Mouse (Mus musculus) T-cell, adult 2 months (primary cell): ENCODE results near the gene Filip1.
"Not testable (repeated sequence)": the region's sequence is repeated elsewhere in the genome, so short reads cannot be mapped to it uniquely, and the experiment has no call there.

Source experiments
- DNase-seq: peaks from one replicate; pipeline ENCODE4 v3.0.0; 2022; ENCODE audit warnings: low spot score

Filip1 gene

DNA sequence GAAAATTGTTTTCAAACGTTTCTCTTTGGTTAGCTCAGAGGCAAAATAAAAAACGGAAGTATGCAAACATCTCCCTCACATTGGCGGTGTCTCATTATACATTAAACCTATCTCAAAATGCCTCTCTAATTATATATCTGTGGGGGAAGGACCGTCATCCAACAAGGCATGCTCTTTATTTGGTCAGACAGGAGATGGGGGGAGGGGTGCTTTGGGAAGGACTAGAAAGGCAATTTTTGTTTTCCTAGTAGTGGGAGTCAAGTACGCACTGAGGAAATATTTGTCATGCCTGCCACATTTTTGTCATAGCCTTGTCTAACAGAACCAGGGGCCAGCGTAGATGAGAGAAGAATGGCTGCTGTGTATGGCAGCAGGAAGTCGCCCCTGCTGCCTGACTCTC, at the start of gene Filip1:
TSS of gene Filip1 (minus strand) at position 101 of the 400 bp plus-strand sequence.
- DNase-seq: no peak

DNA sequence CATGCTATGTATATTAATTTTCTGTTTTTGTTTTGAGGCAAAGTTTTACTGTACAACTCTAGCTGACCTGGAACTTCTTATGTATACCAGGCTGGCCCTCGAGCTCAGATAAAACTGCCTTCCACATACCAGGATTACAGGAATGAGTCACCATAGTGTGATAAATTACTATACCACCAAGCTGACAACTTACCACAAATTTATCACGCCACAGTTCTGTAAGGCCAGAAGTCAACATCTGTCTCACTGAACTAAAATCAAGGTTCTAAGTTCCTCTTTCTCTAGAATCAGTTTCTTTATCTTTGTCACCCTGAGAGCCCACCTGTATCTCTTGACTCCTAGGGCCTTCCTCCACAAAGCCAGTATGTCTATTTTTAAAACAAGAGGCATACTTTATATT, 45.0 kb upstream of the Filip1 start:
- DNase-seq: no peak

DNA sequence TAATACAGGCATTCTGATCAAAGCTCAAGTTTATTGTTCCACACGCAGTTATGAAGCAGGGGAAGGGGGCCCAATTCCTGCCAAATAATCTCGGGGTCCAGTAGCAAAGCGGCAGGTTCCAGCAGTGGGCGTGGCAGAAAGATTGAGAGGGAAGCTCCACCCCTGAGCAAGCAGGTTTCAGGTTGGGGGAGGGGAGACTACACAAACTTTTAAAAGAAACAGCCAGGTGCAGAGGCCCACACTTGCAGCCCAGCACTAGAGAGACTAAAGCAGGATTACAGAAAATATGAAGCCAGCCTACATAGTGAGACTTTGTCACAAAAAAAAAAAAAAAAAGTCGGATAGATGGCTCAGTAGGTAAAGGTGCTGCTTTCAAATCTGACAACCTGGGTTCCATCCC, 40.3 kb upstream of the Filip1 start:
- no peak for DNase-seq

DNA sequence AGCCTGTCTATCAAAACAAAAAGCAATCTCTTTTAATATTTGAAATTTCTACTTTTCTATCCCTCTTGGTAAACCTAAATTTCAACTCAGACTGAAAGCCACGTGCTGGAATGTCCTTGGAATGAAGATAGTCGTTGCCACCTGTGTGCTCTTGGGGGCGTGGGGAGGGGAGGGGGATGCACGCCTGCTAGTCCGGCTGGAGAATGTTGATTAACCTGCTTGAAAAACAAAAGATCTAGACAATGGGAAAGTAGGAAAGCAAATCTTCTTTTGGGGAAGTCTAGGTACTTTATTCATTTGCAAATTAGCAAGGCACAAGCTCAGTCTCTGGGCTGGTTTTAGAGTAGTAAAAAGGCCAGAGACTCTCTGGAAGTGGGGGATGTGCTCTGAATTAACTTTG, 36.6 kb upstream of the Filip1 start:
- not testable (repeated sequence) for DNase-seq

DNA sequence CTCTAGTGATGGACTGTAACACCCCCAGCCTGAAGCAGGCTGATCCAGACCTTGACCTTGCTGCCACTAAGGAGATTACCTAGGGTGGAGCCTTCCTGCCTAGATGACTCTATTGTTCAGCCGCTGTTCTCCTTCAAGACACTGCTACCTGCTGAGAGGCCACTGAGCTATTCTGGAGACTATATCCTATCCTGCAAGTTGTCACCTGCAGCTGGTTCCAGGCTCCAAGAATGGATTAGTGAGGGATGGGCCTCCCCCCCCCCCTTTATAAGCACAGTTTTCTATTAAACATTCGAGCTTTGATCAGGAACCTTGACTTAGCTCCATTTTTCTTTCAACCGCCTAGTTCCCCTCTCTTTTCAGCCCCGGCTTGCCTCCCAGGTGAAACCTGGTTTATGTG, 31.6 kb upstream of the Filip1 start:
- not testable (repeated sequence) for DNase-seq

DNA sequence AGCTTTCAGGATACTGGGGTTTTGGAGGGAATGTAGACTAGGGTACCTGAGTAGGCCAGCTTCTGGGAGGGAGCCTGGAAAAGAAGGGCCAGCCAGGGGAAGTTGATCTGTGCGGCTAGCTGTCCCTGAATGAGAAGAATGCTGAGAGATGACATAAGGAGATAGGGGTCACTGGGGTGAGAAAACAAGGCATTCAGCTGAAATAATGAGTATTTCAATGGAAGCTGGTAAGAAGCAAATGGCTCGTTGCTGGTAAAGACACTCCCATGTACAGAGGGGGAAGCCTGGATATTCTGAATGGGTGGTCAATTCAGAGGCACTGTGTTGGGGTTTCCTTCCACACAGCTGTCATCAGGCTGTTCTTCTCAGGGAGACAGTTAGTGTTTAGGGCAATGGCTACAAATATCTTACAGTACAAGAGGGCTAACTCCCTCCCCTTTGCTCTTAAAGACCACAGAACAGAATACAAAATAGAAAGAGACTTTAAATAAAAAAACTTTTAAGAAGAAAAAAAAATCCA, 26.7 kb upstream of the Filip1 start:
- no peak for DNase-seq

DNA sequence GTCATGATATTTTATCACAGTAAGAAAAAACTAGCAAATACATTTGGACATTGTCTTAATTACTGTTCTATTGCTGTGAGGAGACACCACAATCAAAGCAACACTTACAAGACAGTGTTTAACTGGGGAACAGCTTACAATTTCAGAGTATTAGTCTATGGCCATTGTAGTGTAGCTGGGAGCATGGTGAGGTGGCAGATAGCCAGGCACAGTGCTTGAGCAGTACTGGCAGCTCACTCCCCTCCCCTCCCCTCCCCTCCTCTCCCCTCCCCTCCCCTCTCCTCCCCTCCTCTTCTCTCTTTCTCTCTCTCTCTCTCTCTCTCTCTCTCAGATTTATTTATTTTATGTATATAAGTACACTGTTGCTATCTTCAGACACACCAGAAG, 25.3 kb upstream of the Filip1 start:
- no peak for DNase-seq

DNA sequence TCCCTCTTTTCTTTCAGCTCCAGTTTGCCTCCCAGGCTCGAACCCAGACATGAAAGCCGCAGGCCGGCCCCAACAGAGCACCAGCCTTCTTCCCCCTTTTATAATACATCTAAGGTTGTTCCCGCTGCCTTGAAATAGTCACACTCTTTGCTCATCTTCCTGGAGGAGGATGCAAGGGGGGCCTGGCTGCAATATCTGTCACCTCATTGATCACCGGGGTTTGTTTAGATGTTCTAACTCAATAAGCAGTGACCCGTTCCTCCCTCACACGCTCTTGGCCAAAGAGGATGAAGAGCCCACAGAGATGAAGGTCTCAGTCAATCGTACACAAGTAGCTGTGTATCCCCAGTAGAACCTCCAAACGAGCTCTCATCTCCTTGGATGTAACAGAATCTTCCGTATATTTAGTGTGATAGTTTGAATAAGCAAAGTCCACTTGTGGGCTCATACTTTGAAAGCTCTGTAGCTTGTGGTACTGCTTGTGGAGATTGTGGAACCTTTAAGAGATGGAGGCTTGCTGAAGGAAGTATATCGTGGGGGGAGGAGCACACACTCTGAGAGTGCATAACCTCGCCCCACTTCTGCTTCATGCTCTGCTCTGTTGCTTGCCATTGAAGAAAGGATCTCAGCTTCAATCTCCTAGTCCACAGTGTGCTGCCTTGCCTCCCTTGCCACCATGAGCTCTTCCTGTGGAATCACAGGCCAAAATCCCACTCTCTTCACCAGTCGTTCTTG, 24.8 kb upstream of the Filip1 start:
- no peak for DNase-seq

DNA sequence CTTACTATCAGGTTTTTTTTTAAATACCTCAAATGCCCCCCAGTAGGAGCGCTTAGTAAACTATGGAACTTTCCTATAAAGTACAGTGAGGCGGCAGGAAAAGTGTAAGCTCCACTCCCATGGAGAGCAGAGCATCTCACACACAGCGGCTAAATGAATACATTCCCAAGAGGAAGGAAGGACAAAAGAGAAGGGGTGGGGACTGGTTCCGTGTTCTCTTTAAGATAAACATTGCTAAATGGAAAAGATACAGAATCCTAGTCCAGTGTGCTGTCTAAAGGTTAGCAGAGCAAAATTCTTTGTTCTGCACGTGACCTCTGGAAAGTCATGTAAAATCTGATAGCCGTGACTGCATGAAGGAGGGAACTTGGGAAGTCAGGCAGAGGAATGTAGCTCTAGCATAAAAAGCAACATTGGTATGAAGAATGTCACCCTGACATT, 13.9 kb upstream of the Filip1 start:
- no peak for DNase-seq

DNA sequence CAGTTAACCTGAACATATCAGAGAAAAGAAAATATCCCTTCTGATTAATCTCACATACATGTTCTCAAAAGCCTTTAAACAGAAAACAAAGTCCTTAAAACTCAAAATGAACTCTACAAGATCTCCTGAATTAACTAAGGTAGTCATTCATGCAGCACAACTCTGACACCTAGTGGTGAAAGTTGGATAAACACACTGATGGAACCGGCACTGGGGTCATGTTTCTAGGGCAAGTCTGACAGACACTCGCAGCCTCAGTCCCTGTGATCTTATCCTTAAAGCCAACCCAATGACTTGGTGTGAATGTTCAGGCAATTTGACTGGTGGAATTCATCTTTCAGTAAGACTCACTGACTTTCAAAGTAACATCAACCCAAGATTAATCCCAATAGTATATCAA, 13.4 kb upstream of the Filip1 start:
- DNase-seq: peak; percentile 57

DNA sequence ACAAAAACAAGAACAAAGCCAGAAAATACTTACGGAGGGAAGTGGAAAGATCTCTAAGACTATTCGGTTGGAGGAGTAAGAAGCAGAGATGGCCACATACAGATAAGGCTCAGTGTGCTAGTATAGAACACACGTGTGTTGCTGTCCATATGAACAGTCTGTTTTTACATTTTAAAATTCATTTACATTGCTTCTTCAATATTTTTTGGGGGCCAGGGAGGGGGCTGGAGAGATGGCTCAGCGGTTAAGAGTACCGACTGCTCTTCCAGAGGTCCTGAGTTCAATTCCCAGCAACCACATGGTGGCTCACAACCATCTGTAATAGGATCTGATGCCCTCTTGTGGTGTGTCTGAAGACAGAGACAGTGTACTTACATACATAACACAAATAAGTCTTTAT, 12.7 kb upstream of the Filip1 start:
- not testable (repeated sequence) for DNase-seq

DNA sequence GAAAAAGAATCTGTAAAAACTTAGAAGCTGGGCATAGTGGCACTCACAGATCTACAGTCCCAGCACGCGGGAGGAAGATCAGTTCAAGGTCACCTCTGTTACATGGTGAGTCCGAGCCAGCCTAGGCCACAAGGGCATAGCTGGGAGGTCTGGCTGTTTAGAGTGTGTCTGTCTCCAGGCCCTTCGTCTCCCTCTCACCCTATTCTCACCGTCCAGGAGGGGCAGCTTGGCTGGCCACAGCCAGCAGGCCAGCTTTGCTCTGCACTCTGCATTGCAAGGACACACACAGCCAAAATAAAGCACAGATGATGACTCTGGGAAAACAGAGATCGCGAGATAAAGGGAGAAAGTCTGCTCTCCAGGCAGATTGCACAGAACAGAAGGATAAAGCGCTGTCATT, 10.2 kb upstream of the Filip1 start:
- no peak for DNase-seq

DNA sequence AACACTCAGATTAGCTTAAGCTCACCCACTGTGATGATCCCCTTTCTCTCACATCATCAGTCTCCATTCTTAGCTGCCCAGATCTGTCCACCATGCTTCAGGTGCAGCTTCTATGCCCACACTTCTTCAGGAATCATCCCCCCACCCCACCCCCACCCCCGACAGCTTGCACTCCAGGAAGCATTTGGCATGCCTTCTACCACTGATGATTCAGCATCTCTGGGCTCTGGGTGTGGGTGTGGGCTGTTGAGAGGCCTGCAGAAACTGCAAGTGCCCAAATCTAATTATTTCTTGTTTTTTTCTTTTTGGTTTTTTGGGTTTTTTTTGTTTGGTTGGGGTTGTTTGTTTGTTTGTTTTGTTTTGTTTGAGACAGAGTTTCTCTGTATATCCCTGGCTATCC, 9.0 kb upstream of the Filip1 start:
- DNase-seq: no peak

DNA sequence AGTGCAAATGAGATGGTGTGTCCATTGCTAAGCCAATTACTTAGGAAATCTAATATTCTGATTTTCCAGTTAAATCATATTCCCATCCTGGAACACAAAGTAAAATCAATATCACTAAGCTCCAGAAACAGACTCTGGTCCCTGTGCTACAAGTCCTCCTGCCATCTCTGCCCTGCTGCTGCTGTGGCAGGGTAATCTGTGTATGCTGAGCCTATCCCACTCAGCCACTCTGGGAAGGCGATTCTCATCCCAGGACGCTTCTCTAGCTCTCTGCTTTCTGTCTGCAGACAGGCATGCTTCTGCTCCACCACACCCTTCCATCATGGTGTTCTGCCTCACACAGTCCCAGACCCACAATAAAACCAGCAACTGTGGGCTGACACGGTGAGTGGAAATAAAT, 7.8 kb upstream of the Filip1 start:
- DNase-seq: no peak

DNA sequence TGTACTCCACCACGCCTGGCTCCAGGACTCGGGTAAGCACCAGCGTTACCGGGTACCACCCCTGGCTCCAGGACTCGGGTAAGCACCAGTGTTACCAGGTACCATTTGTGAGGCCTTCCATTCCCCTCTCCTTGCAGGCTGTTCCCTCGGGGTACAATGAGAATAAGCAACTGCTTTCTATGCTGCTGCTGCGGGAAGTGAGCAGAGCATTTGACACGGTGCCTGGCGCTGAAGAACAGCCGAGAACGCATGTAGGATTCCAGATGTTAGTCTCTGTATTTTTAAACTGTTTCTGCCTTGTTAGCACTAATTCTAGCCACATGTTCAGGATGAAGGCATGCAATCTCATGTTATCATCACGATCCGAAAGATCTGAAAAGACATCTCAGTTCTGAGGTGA, 635 bp downstream of the Filip1 start:
- DNase-seq: no peak

DNA sequence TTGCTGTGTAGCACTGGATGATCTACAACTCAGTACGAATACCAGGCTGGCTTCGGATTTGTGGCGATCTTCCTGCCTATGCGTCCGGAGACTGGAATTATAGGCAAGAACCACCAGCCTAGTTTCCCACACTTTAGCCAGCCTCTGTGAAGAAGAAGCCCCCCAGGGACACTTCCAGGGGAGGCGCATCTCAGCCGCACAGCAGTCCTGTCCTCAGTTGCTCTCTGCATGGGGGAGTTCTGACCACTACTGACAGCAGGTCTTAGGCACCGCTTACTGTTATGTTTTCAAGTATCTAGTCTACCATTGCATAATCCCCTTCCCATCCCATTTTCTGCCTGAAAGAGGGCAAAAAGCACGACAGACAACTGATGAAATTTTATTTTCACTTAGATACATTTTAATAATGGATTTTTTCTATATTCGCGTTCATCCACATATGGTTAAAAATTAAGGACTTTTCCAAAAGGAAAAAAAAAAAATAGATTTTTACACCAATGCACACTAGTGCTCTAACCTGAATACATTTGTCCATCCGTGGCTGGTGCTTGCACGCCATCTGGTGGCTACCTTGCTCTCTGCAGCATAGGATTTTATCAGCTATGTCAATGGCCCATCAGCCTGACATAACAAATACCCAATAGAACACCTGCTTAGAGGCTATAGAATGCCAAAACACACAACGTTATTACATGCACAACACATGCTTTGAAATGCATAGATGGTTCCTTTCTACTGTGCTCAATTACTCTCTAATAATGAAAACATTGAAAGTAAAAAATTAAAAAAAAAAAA, 10.1 kb downstream of the Filip1 start:
- peak; percentile 68 for DNase-seq

DNA sequence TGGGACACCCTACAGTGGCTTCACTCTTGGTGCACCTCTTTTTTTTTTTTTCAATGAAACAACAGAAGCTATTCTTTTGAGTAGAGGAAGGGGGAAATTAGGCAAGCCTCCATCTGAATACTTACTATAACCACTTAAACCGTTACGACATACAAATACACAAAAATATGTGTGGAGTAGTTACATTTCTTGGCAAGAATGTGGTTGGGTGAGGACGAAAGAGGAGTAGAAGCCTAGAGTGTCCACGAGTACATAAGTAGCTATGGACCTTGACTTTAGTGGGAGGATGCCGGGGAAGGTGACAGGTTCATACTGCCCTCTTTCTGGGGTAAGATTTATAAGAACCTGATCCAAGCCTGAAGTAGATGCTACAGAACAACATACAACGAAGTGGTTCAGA, 15.4 kb downstream of the Filip1 start:
- no peak for DNase-seq

DNA sequence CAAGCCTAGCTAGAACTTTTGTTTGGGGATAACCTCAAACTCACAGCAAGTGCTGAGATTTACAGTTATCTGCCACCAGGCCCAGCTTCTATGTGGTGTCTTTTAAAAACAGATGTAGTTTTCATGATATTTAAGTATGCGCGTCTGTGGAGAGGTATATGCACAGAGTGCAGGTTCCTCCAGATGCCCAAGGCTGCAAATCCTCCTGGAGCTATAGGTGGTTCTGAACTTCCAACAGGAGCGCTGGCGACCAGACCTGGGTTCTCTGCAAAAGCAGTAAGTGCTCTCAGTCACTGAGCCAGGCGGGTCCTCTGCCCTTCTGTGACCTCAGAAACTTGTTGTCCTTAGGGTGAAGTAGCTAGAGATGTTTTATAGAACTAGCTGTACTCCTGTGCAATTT, 18.4 kb downstream of the Filip1 start:
- DNase-seq: no peak

DNA sequence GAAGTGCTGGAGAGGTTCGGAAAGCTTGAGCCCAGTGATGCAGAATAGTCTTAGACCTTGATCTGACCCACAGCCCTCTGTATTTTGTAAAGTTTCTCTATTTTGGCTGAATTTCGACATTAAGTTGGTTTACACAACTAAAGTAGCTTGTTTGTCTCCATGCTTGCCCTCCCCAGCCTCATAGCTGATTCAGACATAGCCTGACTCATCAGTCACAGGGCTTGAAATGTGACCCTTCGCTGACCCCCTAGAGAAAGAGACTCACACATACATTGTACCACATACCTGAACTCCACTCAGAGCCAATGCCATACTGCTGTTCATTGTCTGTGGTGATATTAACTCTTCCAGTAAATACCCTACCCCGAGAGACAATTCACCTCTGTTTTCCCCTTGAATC, 19.6 kb downstream of the Filip1 start:
- DNase-seq: no peak

DNA sequence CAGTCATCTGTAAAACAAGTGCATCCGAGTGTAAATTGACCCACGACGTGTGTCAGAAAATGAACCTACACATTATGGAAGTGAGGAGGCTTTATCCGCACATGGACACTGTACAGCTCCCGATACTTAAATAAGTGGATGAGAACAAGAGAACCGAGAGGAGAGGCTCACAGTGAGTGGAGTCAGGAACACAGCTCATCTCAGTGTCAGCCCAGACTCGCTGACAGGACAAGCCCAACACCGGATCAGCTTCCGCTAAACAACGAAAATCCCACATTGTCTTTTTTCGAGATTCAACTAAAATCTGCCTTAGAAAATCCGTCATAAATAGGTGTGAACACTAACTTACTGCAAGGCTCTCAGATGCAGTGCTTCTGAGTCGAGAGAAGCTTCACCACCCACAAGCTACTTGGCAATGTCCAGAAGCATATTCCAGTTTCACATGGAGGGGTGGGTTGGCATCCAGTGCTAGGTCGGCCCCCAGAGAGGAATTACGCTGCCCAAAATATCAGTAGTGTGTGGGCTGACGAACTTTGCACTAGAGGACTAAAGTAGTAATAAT, 22.1 kb downstream of the Filip1 start:
- no peak for DNase-seq

DNA sequence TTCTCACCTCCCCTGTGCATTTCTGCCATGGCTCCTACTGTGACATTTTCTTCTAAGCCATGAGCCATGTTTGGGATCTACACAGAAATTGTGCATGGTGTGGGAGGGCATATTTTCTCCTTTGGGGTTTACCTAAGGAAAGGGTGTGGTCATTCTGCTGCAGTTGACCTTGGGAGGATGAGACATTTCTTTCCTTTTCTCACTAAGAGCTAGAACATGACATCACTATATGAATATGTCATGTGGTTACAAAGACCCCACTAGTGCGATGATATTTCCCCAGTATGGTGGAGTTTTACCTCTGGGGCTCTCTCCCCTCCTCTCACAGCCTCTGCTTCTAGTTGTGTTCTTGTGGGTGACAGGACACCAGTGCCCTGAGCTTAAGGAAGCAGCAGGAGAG, 22.9 kb downstream of the Filip1 start:
- no peak for DNase-seq

DNA sequence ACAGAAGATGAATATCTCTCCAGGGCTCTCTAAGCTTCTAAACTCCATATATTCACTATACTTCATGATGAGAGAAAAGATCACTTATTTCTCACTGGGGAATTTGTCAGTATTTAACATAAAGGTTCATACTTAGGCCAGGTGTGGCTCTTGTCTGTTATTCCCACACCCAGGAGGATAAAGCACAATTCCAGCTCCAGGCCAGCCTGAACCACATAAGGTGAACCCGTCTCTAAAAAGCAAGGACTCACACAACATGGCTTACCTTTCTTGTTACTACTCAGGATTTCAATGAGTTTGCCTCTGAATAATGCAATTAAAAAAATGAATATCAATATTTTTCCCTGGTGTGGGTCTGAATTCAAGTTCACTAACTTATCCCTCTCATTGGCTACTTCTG, 23.6 kb downstream of the Filip1 start:
- DNase-seq: no peak

DNA sequence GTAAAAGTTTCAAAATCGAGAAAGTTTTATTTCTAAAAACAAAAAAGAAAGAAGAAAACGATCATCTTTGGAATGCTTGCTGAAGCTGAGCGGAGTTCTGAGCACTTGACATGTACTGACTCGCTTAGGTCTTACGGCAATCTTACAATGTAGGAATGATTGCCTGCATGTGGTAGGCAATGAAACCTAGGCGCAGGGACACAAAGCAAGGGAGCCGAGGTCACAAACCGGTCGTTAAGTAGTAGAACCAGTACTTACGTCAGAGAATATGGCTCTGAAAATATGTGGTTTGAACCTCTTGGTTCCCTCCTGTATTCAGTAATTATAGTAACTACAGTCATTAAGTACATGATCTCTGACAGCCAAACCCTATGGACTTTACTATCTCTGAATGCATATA, 29.4 kb downstream of the Filip1 start:
- no peak for DNase-seq
